Mouse (Mus musculus): Measurements from ENCODE around the gene Dcst1. TPM values are rescaled to one million over a fixed set of nuclear protein-coding genes. Genes with fewer than 3 reads are reported as not detected.
A peak's percentile ranks its signal among the peaks of the same experiment; 100 is the strongest.

Dcst1 gene
- total RNA-seq, 2 experiments from 2014 or later, result 0.22 to 0.48 TPM

DNA sequence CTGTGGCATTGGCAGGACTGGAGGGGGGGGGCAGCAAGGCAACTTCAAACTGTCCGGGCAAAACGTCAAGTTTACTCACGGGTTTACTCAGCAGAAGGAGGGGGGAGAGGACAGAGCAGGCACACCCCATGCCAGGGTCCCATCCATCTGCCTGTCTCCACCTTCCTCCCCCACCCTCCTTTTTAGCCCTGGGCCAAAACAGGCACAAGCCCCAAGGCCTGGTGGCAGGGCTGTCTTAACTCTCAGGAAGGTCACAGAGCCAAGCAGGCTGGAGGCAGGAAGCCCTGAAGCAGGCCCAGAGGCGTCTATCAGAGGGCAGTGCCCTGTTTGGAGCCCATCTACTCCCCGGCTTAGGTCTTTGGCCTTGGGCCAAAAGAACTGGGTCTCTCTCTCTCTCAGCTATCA lies 25.1 kb upstream of the Dcst1 start:
- DNase-seq, result peak; percentile 45 to 61
- intact Hi-C loops (cut with DNase I), result no loop called here

DNA sequence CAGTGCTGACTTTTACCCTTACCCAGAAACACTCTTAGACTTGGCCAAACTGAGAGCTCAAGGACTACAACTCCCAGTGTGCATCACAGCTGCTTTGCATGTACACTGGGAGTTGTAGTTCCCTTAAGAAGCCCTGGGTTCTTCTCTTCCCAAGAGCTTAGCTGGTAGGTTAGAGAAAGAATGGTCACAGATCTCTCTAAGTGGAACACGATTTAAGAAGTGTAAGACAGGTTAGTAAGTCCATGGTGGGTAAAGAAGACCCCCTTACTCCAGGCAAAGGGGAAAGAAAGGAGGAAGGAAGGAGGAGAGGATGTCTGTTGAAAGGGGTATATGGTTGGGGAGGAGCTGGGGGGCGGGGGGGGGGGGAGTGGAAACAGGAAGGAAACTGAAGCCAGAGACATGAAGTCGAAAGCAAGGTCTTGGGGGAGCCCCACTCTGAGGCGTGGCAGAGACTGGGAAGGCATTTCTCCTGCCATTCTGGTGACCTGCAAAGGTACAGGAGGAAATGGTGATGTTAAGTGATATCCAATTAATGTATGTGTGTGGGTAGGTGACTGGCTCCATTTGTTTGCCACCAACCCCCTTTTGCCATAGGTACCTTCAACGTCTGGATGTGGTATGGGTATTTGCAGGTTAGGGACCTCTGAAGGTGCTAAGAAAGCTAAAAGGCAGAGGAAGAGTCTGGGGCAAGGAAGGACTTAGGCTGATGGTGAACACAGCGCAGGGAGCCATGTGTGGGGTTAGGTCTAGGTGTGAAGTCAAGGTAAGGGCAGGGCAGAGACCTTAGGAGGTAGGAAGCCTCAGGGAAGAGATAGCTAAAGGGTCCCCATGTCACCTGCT lies 24.1 kb upstream of the Dcst1 start:
- intact Hi-C loops (cut with DNase I), result no loop called here
- DNase-seq, result peak in 1 of 2 experiments; percentile 53

DNA sequence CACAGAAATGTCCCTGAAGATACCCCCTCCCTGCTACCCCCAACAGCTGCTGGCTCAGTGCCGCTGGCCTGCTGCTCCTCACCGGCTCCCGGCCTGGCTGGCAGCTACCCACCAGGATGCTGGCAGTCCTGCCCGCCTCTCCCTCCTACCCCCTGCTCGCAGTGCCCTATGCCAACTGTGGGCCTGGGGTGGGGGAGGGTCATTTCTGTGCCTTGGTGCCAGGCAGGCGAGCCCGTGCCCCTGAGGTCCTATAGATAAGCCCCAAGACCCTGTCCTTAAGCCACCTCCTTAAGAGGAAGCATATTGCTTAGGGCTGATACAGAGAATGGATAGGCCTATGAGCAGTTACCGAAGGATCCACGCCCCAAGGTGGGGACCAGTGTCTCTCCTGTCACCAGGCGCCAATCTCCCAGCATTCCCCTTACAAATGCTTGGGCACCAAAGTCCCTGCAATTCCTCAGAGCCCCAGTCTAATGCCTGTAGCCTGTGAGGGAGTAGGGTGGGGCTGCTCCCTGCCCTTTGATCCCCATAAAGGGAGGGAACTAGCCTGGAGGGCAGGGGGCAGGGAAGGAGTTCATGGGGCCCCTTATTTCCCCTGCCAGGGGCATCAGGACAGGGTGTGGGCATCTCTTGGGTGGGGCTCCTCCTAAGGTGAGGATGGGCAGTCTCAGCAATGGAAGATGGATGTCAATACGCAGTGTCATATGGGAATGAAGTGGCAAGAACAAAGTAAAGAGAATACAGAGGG lies 23.3 kb upstream of the Dcst1 start:
- intact Hi-C loops (cut with DNase I), result no loop called here
- DNase-seq, result peak; percentile 75 to 86

DNA sequence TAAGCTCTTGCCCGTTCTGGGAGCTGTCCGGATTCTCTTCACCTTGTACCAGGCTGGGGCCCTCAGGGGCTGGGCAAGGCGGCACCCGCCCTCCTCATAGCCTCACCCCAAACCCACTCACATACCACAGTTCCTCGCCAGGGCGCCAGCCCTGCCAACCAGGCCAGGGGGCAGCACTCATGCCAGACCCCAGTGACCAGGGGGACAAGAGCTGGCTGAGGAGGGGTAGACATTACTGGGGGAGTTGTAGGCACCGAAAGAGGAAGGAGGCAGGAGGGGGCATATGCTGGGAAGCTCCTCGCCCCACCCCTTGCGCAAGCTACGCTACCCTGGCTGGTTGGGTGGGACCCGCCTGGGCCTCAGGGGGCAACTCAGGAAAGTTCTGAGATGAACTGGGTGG lies 22.6 kb upstream of the Dcst1 start:
- intact Hi-C loops (cut with DNase I), result no loop called here
- DNase-seq, result peak; percentile 43 to 71

DNA sequence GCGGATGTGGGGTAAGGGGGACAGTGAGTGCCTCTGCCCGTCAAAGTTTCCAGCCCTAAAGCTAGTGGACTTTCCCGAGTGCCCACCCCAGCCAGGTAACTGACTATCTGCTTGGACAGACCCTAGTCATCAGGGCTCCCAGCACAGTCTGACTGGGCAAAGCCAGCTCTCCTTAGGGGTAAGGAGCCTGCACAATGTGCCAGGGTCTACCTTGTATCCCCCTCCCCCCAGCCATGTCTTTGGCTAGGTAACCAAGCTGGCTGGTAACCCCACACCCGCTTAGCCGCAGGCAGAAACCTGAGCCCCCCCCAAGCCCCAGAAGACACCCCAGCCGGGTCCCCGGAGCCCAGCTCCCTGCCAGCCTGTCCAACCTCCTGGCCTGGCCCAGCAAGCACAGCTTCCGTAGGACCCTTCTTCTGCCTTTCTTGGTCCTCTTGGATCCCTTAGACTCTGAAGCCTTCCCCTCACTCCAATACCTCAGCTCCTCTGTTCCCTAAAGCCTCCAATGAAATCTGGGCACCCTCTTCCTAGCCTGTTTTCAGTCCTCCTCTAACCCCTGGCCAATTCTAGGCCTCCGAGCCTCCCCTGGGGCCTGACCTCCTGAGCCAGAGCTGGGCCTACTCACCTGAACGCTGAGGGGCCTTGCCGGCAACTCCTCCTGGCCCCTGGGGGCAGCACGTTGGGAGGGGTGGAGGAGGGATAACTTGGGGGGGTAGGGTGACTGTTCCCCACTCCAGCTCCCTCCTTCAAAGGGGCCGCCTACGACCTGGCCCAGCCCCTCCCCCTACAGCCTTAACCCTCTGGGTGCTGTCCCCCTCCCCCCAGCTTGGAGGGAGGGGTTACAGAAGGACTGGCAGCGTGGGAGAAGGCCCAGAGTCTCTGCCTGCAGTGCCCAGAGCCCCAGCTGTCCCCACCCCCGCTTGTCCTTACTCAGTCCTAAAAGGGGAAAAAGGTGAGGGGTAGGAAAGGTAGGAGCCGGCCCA lies 21.7 kb upstream of the Dcst1 start:
- intact Hi-C loops (cut with DNase I), result no loop called here
- peak in 1 of 2 experiments; percentile 32 for DNase-seq

DNA sequence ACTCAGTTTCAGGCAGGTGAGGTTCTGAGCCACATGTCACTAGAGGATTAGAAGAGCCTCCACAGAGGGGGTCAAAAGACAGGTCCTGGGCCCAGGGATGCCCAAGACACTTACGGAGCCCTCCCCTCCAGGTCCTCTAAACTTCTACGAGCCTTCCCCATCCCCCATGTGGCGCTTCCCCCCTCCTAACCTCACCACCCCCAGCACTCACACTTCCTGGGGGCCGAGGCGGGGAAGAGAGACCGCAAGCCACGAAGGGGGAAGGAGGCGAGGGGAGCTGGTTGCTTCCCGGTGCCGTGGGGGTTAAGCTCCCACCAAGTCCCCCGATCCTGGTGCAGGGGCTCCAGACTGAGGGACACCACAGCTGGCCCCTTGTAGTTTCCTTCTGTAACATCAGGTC lies 20.4 kb upstream of the Dcst1 start:
- intact Hi-C loops (cut with DNase I), result no loop called here
- no peak for DNase-seq

DNA sequence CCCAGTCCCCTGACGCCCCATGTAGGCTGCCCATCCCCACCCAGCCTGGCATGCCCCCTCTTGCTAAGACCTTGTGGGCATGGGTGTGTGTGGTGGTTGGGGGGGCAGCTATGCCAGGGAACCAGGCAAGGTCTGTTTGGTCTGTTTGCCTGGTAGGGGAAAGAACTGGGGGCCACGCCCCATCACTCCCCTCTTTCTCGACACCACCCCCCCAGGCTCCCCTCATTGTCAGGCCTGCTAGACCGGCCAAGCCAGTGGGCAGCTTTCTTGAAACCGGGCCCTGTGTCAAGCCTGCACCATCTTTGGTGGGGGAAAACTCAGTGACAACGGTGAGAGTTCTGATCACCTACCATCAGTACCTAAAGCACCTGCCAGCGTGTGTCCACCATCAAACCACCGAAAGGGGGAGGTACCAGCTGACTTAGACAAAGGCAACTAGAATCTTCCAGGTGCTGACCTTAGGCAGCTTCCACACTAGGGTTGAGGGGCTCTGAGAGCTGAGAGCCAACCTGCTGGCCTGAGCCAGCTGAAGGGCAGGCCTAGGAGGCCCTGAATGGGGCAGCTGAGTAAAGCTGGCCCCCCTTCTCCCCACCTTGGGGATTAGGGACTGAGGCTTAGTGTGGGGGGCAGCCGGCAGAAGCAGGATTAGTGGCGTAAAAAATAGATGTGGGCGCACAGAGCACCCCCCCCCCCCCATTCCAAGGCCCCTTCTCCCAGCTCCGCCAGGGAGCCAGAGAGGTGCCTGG lies 19.5 kb upstream of the Dcst1 start:
- intact Hi-C loops (cut with DNase I), result no loop called here
- DNase-seq, result no peak

DNA sequence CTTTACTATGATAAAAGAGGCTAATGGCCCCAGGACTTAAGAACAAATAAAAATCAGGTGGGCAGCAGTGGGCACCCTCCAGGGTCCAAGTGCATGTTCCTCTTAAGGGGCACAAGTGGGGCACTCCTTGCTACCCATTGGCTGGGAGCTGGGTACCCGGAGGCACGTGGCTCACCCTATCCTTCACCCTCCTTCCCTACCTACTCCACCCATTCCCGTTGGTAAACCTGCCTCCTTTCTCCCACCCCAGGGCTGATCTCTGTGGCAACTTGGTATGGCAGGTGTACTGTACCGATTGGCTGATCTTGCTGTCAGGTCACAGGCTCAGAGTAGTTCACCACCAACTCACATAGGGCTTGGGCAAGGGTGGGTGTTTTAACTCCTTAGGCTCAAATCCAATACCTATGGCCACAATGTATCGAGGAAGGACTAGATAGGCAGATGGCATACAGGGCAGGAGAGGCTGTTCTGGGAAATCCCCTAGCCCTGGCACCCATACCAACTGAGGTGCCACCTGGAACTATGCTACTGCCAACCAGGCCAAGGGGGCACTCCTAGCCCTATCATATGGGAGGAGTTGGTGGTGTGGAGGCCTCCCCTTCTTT lies 18.7 kb upstream of the Dcst1 start:
- intact Hi-C loops (cut with DNase I), result no loop called here

DNA sequence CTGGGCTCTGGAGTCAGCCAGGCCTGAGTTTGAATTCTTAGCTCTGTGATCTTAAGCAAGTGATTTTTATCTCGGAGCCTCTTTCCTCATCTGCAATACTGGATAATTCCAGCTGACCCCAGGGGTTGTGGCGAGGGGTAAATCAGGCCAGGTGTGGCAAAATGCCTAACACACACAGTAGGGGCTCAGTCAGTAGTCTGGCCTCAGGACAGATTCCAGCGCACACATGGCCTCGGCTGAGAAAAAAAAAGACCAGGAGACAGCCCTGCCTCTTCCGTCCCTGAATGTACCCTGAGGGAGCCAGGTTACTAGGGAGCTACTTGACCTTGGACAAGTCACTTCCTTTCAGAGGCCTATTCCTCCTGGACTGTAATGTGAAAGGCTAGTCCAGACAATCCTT lies 17.9 kb upstream of the Dcst1 start:
- DNase-seq, result no peak
- intact Hi-C loops (cut with DNase I), result no loop called here

More for the DNA sequence above, 18.7 kb upstream of the Dcst1 start:
- no peak for DNase-seq

DNA sequence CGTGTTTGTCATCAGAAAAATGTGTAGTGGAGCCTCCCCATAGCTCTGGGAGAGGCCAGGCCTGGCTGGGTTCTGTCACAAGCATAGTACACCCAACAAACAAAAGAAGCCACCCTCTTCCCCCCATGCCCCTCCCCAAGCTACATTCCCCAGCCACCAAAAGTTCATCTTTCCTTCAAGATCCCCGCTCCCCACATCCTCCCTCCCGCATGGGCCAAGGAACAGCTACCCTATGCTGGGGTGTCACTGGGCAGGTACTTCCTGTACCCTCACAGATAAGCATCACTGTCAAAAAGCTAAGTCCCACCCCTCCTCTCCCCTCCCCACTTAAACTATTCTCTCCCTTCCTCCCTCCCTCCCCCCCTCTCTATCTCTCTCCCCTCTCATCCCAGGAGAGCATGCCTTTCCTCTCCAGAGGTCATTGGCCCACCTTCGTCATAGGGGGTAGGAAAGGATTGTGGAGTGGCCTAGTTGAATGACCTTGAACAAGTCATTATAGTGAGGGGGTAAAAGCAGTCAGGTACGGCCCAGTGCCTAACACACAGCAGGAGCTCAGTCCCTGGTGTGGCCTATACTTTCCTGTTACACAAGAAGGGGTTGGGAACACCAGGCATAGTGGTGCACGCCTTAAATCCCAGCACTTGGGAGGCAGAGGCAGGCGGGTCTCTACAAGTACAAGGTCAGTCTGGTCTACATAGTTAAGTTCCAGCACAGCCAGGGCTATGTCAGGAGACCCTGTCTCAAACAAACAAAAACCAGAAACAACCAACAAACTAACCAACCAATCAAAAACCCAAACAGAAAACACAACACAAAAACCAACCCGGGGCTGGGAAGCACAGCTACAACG lies 17.2 kb upstream of the Dcst1 start:
- intact Hi-C loops (cut with DNase I), result no loop called here
- no peak for DNase-seq

DNA sequence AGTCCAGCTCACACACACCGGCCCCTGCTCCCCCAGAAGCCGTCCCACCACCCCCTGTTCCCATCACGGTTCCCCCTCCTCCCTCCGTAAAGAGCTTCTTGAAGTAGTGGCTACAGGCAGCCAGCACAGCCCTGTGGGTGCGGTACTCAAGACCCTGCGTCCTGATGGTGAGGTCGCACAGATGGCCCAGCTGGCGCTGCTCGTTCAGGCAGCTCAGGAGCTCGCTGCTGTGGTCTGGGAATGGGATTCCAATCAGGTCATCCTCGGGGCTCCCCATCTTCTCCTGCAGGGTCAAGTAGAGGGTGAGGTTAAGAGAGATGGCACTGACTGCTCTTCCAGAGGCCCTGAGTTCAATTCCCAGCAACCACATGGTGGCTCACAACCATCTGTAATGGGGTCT lies 16.2 kb upstream of the Dcst1 start:
- intact Hi-C loops (cut with DNase I), result no loop called here
- no peak for DNase-seq

DNA sequence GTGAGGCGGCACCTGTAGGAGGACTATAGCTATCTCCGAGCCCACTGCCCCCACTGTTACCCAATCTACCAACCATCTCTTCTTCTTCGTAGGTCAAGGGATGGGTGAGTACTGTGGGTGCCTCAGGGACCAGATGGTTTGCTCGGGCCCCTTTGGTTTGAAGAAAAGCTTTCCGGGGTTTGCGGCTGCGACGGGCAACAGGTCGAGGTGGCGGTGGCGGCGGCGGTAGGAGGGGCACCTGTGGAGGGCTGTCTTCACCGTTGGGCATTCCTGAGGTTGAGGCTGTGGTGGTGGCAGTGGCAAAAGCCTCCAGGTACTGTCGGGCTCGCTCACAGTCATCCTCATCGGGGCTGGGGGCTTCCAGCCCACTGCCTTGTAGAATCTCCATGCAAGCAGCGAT lies 15.7 kb upstream of the Dcst1 start:
- DNase-seq, result no peak
- intact Hi-C loops (cut with DNase I), result no loop called here

DNA sequence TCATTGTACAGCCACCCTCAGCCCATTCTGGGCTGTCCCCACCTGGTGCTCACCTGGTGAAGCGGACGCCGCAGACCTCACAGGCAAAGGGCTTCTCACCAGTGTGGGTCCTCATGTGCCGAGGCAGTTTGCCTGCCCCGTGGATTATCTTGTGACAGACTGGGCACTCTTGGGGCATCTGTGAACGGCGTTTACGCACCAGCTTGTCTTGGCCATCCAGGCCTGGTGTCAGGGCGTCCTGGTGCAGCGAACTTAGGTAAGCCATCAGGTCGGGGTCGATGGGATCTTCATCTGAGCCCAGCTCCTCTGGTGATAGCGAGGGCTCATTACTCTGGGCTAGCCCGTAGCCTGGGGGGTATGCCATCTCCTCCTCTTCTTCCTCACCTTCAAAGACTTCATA lies 15.2 kb upstream of the Dcst1 start:
- intact Hi-C loops (cut with DNase I), result no loop called here
- no peak for DNase-seq

DNA sequence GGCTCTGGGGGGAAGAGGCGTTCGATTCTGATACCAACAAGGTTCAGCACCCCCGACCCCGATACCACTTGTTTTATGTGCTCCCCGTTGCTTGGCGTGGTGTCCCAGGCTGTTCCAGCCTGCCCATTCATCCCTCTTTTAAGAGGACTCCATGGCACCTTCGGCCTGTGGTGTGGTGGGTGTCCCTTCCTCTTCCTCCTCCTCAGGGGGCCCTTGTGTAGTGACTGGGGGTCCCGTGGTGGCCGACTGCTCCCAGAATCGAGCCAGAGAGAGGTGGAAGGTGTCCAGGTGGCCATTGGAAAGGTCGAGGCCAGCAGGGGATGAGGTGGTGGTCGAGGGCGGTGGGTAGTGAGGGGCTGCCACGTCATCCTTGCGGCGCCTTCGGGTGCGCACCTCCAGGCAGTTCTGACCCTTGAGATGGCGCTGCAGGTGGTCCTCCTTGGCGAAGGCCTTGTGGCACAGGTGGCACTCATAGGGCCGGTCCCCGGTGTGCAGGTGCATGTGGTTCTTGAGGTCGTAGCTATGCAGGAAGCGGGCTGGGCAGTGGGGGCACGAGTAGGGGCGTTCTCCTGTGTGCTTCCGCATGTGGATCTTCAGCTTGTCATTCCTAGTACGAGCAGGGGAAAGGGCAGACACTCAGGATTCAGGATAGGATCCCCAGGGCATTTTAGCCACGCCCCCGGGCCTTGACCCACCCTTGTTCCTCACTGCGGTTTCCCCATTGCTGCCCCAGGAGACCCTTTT lies 14.5 kb upstream of the Dcst1 start:
- intact Hi-C loops (cut with DNase I), result loop anchor here (5.0 kb wide), 1 partner anchor 108 kb away; no protein-coding TSS in a partner anchor
- DNase-seq, result no peak

DNA sequence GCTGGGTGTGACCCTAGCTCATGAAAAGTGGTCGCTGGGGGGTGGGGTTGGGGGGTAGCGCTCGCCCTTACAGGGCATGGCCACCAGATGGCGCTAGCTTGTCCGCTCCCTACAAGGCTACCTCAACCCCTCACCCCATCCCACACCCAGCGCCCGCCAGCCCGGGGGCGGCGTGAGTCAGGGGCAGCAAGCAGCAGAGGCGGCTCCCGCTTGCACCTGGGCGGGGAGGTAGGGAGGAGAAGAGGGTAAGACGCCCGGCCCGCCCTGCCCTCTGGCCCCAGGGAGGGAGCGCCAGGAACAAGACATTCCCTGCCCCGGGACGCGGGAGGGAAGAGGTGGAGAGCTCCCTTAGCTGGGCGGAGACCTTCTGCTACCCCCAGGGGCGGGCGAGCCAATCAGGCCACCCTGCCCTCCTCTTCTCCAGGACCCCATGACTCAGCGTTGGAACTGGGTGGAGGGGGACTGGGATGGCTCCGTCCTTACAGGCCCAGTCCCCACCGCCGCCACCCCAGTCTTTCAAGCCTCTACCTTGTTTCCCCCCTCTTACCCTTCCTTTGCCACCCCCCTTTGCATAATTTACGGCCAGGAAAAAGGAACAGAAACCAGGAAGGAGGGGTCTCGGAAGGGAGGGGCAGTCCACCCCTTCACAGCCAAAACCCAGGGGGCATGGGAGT lies 13.5 kb upstream of the Dcst1 start:
- intact Hi-C loops (cut with DNase I), result loop anchor here (5.0 kb wide), 1 partner anchor 109 kb away; no protein-coding TSS in a partner anchor
- peak; percentile 79 to 84 for DNase-seq

DNA sequence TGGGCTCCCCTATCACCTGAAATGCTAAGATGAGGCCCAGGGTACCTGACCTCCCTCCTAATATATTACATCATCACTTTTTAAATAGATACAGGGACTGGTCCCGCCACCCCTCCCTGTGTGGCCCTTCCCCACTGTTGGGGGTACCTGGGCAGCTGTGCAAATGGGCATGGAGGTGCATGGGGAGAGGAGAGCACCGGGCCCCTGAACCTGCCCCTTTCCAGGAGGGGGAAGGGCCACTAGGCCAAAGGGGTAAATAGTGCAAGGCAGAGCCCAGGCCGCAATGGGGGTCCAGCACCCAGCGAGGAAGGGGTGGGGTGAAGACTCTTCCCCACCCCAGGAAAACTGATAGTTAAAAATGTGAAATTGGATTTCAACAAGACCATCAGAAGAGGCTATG lies 12.8 kb upstream of the Dcst1 start:
- intact Hi-C loops (cut with DNase I), result loop anchor here (5.0 kb wide), 1 partner anchor 109 kb away; no protein-coding TSS in a partner anchor
- no peak for DNase-seq

DNA sequence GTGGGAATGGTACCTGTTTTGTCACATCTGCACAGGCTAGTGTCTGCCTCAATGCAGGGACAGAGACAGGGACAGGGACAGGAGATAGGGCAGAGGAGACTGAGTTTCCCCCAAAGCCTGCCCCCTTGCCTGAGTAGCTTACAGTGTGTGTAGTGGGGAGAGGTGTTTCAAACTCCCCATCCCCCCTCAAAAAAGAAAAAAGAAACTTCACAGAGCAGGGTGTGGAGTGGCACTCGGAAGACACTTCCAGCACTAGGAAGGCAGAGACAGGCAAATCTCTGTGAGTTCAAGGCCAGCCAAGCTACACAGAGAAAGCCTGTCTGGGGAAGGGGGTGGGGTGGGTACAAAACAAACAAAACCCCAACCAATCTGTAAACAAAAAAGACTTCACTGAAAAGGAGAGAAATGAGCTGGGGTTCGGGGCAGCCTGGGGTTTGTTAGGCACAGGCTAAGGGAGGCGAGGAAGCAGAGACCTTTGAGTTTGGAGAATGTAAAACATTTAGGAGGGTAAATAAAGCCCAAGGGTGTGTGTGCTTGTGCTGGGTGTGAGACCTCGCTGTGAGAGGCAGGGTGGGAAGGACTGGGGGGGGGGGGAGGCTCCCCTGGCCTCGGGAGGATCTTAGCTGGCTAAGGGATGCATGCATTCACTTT lies 8.7 kb upstream of the Dcst1 start:
- no peak for DNase-seq
- intact Hi-C loops (cut with DNase I), result no loop called here

All from heart, postnatal 14 days (tissue).